Mouse (Mus musculus): ENCODE measurements at regions not wholly inside any gene's neighbourhood (a gene's known extent, or its start where the extent isn't known, plus 50 kb on each side); places are given as distances from the start of the nearest gene placed in this dataset.
A peak's percentile ranks its signal among the peaks of the same experiment; 100 is the strongest.

- no peak for ATAC-seq
Measured at GRCm38 (mm10) chr6:16064691-16065090, 344.2 kb downstream of the Mdfic start.

GRCm38 (mm10) chr6:16065121-16065520 is 344.7 kb downstream of the Mdfic start:
- ATAC-seq: no peak

- no peak for ATAC-seq
Measured at GRCm38 (mm10) chr6:16076266-16076665, 355.8 kb downstream of the Mdfic start.

- ATAC-seq: no peak
Measured at GRCm38 (mm10) chr6:16077195-16077810, 356.8 kb downstream of the Mdfic start.

- no peak for ATAC-seq
Measured at GRCm38 (mm10) chr6:16077917-16078316, 357.5 kb downstream of the Mdfic start.

GRCm38 (mm10) chr6:16086952-16087537 is 366.6 kb downstream of the Mdfic start:
- no peak for ATAC-seq

GRCm38 (mm10) chr6:16098761-16099160 is 378.3 kb downstream of the Mdfic start:
- no peak for ATAC-seq

- no peak for ATAC-seq
Measured at GRCm38 (mm10) chr6:16141009-16141408, 420.5 kb downstream of the Mdfic start.

GRCm38 (mm10) chr6:16144538-16144937 is 424.1 kb downstream of the Mdfic start:
- no peak for ATAC-seq

GRCm38 (mm10) chr6:16150535-16150934 is 430.1 kb downstream of the Mdfic start:
- no peak for ATAC-seq

- ATAC-seq: no peak
Measured at GRCm38 (mm10) chr6:16151478-16151877, 431.0 kb downstream of the Mdfic start.

- no peak for ATAC-seq
Measured at GRCm38 (mm10) chr6:16152691-16153090, 432.2 kb downstream of the Mdfic start.

GRCm38 (mm10) chr6:16165012-16165411 is 444.6 kb downstream of the Mdfic start:
- ATAC-seq: no peak

- ATAC-seq: no peak
Measured at GRCm38 (mm10) chr6:16171871-16172270, 451.4 kb downstream of the Mdfic start.

GRCm38 (mm10) chr6:16177313-16177712 is 456.9 kb downstream of the Mdfic start:
- no peak for ATAC-seq

- no peak for ATAC-seq
Measured at GRCm38 (mm10) chr6:16187983-16188550, 467.6 kb downstream of the Mdfic start.

GRCm38 (mm10) chr6:16212975-16213374 is 492.5 kb downstream of the Mdfic start:
- no peak for ATAC-seq

- ATAC-seq: no peak
Measured at GRCm38 (mm10) chr6:16213635-16214034, 493.2 kb downstream of the Mdfic start.

GRCm38 (mm10) chr6:16221002-16221627 is 500.7 kb downstream of the Mdfic start:
- ATAC-seq: peak; percentile 79
